Mouse (Mus musculus): Measurements from ENCODE around the gene Ttc23l. TPM values are rescaled to one million over a fixed set of nuclear protein-coding genes. Genes with fewer than 3 reads are reported as not detected.

The Ttc23l gene
- total RNA-seq, 2 experiments from 2014 or later, result not detected

Other genes with a start within 250 kb of the Ttc23l start
- not detected for gene Gm21973, start 233.3 kb downstream of the Ttc23l start, total RNA-seq (2021)
- gene Agxt2, start 200.1 kb downstream of the Ttc23l start, total RNA-seq (2021), result 10 to 100 TPM in 1 of 2 experiments, 1 to 10 TPM in 1; 8.5 to 10.6 TPM
- gene Dnajc21, start 88.2 kb downstream of the Ttc23l start, total RNA-seq (2021), result 10 to 100 TPM; 22.3 to 28.3 TPM
- 10 to 100 TPM; 58.6 to 60.3 TPM for gene Brix1, start 72.7 kb downstream of the Ttc23l start, total RNA-seq (2021)
- gene Rad1, start 72.7 kb downstream of the Ttc23l start, total RNA-seq (2021), result 10 to 100 TPM; 16.8 to 17.0 TPM
- 10 to 100 TPM; 35.1 to 40.6 TPM for gene Rai14, start 156.0 kb upstream of the Ttc23l start, total RNA-seq (2021)

Data from adrenal gland, postnatal 4 days (tissue).